Mouse (Mus musculus) testis, postnatal 10 days (tissue): Measurements from ENCODE around the gene Kank2.

ENCODE experiments used
- DNase-seq: peaks from one replicate; pipeline ENCODE4 v3.0.0; 2021; ENCODE audit warnings: low spot score

The Kank2 gene

GRCm38 (mm10) chr9:21798345-21799009 is at the start of gene Kank2:
Gene Kank2 (minus strand): TSS chr9:21798744.
- DNase-seq, result peak; percentile 98

GRCm38 (mm10) chr9:21847926-21848325 is 49.4 kb upstream of the Kank2 start:
- DNase-seq, result no peak

GRCm38 (mm10) chr9:21847425-21847824 is 48.9 kb upstream of the Kank2 start:
- no peak for DNase-seq

GRCm38 (mm10) chr9:21846755-21847341 is 48.3 kb upstream of the Kank2 start:
- peak; percentile 68 for DNase-seq

GRCm38 (mm10) chr9:21845381-21846080 is 47.0 kb upstream of the Kank2 start:
- no peak for DNase-seq

GRCm38 (mm10) chr9:21843086-21843485 is 44.5 kb upstream of the Kank2 start:
- DNase-seq, result no peak

- no peak for DNase-seq
Measured at GRCm38 (mm10) chr9:21842391-21842790, 43.8 kb upstream of the Kank2 start.

GRCm38 (mm10) chr9:21841340-21841739 is 42.8 kb upstream of the Kank2 start:
- DNase-seq, result no peak

GRCm38 (mm10) chr9:21840115-21840787 is 41.7 kb upstream of the Kank2 start:
- peak; percentile 76 for DNase-seq

GRCm38 (mm10) chr9:21837690-21838089 is 39.1 kb upstream of the Kank2 start:
- no peak for DNase-seq

- DNase-seq, result no peak
Measured at GRCm38 (mm10) chr9:21835258-21835912, 36.8 kb upstream of the Kank2 start, which contains the start of gene Angptl8. Gene Angptl8 (plus strand): TSS chr9:21835510.

GRCm38 (mm10) chr9:21831558-21832240 is 33.2 kb upstream of the Kank2 start:
- DNase-seq, result no peak

GRCm38 (mm10) chr9:21830936-21831335 is 32.4 kb upstream of the Kank2 start:
- DNase-seq, result no peak

- no peak for DNase-seq
Measured at GRCm38 (mm10) chr9:21830461-21830850, 31.9 kb upstream of the Kank2 start.

- no peak for DNase-seq
Measured at GRCm38 (mm10) chr9:21829834-21830460, 31.4 kb upstream of the Kank2 start.

- no peak for DNase-seq
Measured at GRCm38 (mm10) chr9:21824366-21824765, 25.8 kb upstream of the Kank2 start.

- no peak for DNase-seq
Measured at GRCm38 (mm10) chr9:21823957-21824356, 25.4 kb upstream of the Kank2 start.

GRCm38 (mm10) chr9:21822686-21823085 is 24.1 kb upstream of the Kank2 start:
- no peak for DNase-seq

GRCm38 (mm10) chr9:21820183-21820582 is 21.6 kb upstream of the Kank2 start:
- DNase-seq, result no peak

- DNase-seq, result no peak
Measured at GRCm38 (mm10) chr9:21819181-21819729, 20.7 kb upstream of the Kank2 start.

GRCm38 (mm10) chr9:21818561-21818960 is 20.0 kb upstream of the Kank2 start:
- no peak for DNase-seq
